Mouse (Mus musculus) embryonic facial prominence, embryonic 15.5 days (tissue): Measurements from ENCODE around the gene Ctr9. TPM values are rescaled to one million over a fixed set of nuclear protein-coding genes. Genes with fewer than 3 reads are reported as not detected.

ENCODE experiments used
- polyA plus RNA-seq: library from polyadenylated mRNA; unstranded; fragments of >200 nt; fragmentation: Nextera tagmentation; extraction: Ambion mirVana; gene quantifications from 2 replicates; pipeline ENCODE4 v1.2.1, GENCODE M21; 2015

The Ctr9 gene
- polyA plus RNA-seq, 1 experiment from 2014 or later = 65.0 TPM

Other genes with a start within 250 kb of the Ctr9 start
- 21.4 and 22.5 TPM in 2 replicates for gene Rnf141, start 184.5 kb upstream of the Ctr9 start, polyA plus RNA-seq
- gene Lyve1, start 165.7 kb upstream of the Ctr9 start, polyA plus RNA-seq = 14.4 and 14.5 TPM in 2 replicates
- 1.3 and 2.1 TPM in 2 replicates for gene Mrvi1, start 46.5 kb upstream of the Ctr9 start, polyA plus RNA-seq
- 672 and 714 TPM in 2 replicates for gene Eif4g2, start 54.1 kb downstream of the Ctr9 start, polyA plus RNA-seq